Comparison of ENCODE assay signal across 11 mouse cellular contexts in genomic region chr5:118659713-118660112, GRCm38 (mm10).
DNase-seq lines count a peak whose midpoint lies in the region; ATAC-seq lines count a peak whose summit lies in the region.
"Had no signal": no experiment of that assay in that cellular context is flagged by ENCODE, and none has a peak within 500 bp of the region (broad histone marks: within the 10 kb centered on the region; RNA-seq: fewer than 3 reads in every experiment).

No protein-coding gene starts in this region.

- H3K4me1 ChIP-seq in megakaryocyte, embryonic 14.5 days: peaks cover 88% of the 10 kb centered on the region

- no peaks in the 10 kb centered on the region for H3K27me3 ChIP-seq in megakaryocyte, embryonic 14.5 days (replicated peaks)
- H3K27me3 ChIP-seq: hindbrain, embryonic 12.5 days; stomach, embryonic 15.5 days had no signal

- peaks cover 20% of the 10 kb centered on the region for H3K36me3 ChIP-seq in megakaryocyte, embryonic 14.5 days (replicated peaks; ENCODE audit: low read length)
- H3K36me3 ChIP-seq: hindbrain, embryonic 12.5 days; stomach, embryonic 15.5 days had no signal

- DNase-seq in cerebellum, adult 11-12 months: no peak
- peak; percentile 19 for DNase-seq in adrenal gland, postnatal 14 days
- DNase-seq in heart, postnatal 25 days (ENCODE audit: low spot score): peak; percentile 36
- DNase-seq in yolk sac, embryonic 10.5 days (ENCODE audit: low spot score): no peak
- no peak for DNase-seq in spleen, adult 12 weeks (ENCODE audit: low spot score)
- DNase-seq: right cerebral cortex, adult 18-20 months had no signal

- no peaks in the 10 kb centered on the region for H3K9me3 ChIP-seq in megakaryocyte, embryonic 14.5 days
- H3K9me3 ChIP-seq: hindbrain, embryonic 12.5 days; stomach, embryonic 15.5 days had no signal

- ATAC-seq in cerebellum, adult (ENCODE audit: insufficient number of reproducible peaks, low FRiP score, low TSS enrichment): 0 out of 2 replicates have a peak, but pooled peaks have one; percentile 20
- ATAC-seq in megakaryocyte, adult 5-6 weeks (ENCODE audit: poor library complexity, severe bottlenecking): no peak

- intact Hi-C loops in heart, postnatal 25 days (cut with DNase I): loop anchor here (5.0 kb wide), 2 partner anchors 48 to 78 kb away; no protein-coding TSS in a partner anchor

- peak overlapping the region; percentile 54 for H3K4me3 ChIP-seq in megakaryocyte, embryonic 14.5 days (replicated peaks)
- H3K4me3 ChIP-seq: hindbrain, embryonic 12.5 days; stomach, embryonic 15.5 days had no signal

Comparison
In these comparisons a context has a peak if more than half of its experiments do, and no peak if none do; other contexts are left out.
1. DNase-seq: peak in adrenal gland, postnatal 14 days (single experiment) and heart, postnatal 25 days (single experiment); none in cerebellum, adult 11-12 months (single experiment), yolk sac, embryonic 10.5 days (single experiment) and spleen, adult 12 weeks (single experiment).